Mouse (Mus musculus) lung, postnatal 0 days (tissue): ENCODE measurements around the gene Ankrd55.

Experiments
- CTCF ChIP-seq: IDR thresholded peaks from 2 replicates; pipeline ENCODE4 v1.5.1; 2016; ENCODE audit warnings: antibody characterized with exemption, mild to moderate bottlenecking
- EP300 ChIP-seq: IDR thresholded peaks from 2 replicates; pipeline ENCODE4 v1.6.1; 2016; ENCODE audit warnings: antibody characterized with exemption, mild to moderate bottlenecking, control low read depth

DNA sequence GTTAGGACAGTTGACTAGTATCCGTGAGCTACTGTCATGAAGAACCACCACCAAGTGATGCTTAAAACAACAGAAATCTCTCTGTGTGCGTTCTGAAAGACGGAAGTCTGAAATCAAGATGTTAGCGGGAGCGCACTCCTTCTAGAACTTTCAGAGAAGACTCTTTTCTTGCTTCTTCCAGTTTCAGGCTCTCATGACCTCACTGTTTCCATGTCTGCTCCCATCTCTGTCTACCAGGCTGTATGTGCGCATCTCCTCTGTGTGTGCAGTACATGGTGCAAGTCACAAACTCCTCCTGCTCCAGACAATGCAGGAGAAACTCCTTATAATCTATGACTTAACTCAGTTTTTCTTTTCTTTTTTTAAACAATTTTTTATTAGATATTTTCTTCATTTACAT lies 4.8 kb downstream of the Ankrd55 start:
- no peak for TF ChIP-seq CTCF
- TF ChIP-seq EP300, result no peak
